Mouse (Mus musculus) limb, embryonic 13.5 days (tissue): ENCODE data around the gene Zrsr1. TPM values are rescaled to one million over a fixed set of nuclear protein-coding genes. Genes with fewer than 3 reads are reported as not detected.

Experiments used
- ATAC-seq: fragments of 200-750 bp; cut with Nextera tagmentation; 2 replicates; pipeline ENCODE4 v1.8.0; 2017; ENCODE audit warnings: low read depth, moderate number of reproducible peaks, moderate TSS enrichment; ENCODE audit not compliant: low FRiP score
- H3K27ac ChIP-seq: fragments of 300-500 bp; sonication (generic); 2 replicates; pipeline ENCODE4 v1.5.1; 2015; ENCODE audit warnings: inconsistent platforms, mild to moderate bottlenecking, moderate library complexity
- H3K27me3 ChIP-seq: fragments of 300-500 bp; sonication (generic); 2 replicates; pipeline ENCODE4 v1.6.1; 2015; ENCODE audit warnings: mild to moderate bottlenecking, inconsistent platforms
- H3K36me3 ChIP-seq: fragments of 300-500 bp; sonication (generic); 2 replicates; pipeline ENCODE4 v1.6.1; 2015; ENCODE audit warnings: inconsistent platforms, mild to moderate bottlenecking, moderate library complexity
- H3K4me1 ChIP-seq: fragments of 300-500 bp; sonication (generic); 2 replicates; pipeline ENCODE4 v1.6.1; 2015; ENCODE audit warnings: inconsistent platforms
- H3K4me2 ChIP-seq: fragments of 300-500 bp; sonication (generic); replicated peaks from 2 replicates; pipeline ENCODE4 v1.6.1; 2015; ENCODE audit warnings: inconsistent platforms, mild to moderate bottlenecking, moderate library complexity
- H3K4me3 ChIP-seq: fragments of 300-500 bp; sonication (generic); 2 replicates; pipeline ENCODE4 v1.5.1; 2015; ENCODE audit warnings: moderate library complexity, mild to moderate bottlenecking, inconsistent platforms
- H3K9ac ChIP-seq: fragments of 300-500 bp; sonication (generic); 2 replicates; pipeline ENCODE4 v1.6.1; 2015; ENCODE audit warnings: mild to moderate bottlenecking, inconsistent platforms
- H3K9me3 ChIP-seq: fragments of 300-500 bp; sonication (generic); 2 replicates; pipeline ENCODE4 v1.6.1; 2016; ENCODE audit warnings: inconsistent platforms
- WGBS: fragments of 180-500 bp; shearing (Covaris S2); methylation state at CpG from one replicate; pipeline ENCODE4 v1.1.7; 2015; 5-methylcytosine and 5-hydroxymethylcytosine counted together
- polyA plus RNA-seq: library from polyadenylated mRNA; unstranded; fragments of >200 nt; fragmentation: Nextera tagmentation; extraction: Ambion mirVana; gene quantifications from 2 replicates; pipeline ENCODE4 v1.2.1, GENCODE M21; 2015

Gene Zrsr1
- polyA plus RNA-seq, 1 experiment from 2014 or later: 3.6 TPM

DNA sequence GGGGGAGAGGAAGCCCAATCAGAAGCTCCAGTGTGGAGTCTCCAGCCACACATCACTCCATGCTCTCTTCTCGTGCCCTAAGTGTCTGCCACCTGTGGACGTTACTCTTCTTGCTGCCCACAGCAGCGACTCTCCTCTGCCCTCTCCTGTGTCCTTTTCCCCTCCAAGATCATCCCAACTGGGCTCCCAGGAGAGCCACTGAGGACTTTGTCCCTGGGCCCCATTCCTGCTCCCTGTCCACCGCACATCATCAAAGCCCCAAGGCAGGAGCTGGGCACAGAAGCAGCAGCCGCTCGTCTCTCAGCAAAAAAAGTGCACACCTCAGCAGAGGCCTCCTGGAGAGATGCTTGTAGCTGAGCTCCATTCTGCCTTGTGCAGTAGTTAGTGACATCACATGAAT is 43.2 kb downstream of the Zrsr1 start:
- ATAC-seq: no peak
- no peak overlapping the region for H3K4me3 ChIP-seq
- H3K36me3 ChIP-seq: no peaks in the 10 kb centered on the region
- no peaks in the 10 kb centered on the region for H3K27me3 ChIP-seq
- no peak overlapping the region for H3K4me2 ChIP-seq
- no peak overlapping the region for H3K27ac ChIP-seq
- no peak overlapping the region for H3K9ac ChIP-seq
- WGBS: 79% methylated on average over 6 of the region's 6 CpGs
- H3K4me1 ChIP-seq: 0 out of 2 replicates have a peak, but pooled peaks cover 1% of the 10 kb centered on the region
- H3K9me3 ChIP-seq: no peaks in the 10 kb centered on the region

DNA sequence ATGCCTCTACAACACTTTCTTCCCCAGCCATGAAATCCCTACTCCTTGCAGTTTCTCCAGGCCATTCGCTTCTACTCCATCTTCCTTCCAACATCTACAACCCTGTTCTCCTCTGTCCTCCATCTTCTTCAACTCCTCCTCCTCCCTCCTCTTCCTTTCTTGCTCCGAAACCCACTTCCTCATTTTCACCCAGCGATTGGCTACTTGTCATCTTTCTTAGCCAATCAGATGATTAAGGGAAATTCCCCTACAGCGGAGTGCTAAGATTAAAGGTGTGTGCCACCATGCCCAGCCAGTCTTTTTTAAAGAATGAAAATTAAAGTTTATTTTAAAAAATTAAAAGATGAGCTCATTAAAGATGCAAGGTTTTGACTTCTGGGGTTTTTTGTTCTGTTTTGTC is 46.1 kb downstream of the Zrsr1 start:
- no peaks in the 10 kb centered on the region for H3K36me3 ChIP-seq
- H3K27ac ChIP-seq: no peak overlapping the region
- ATAC-seq: no peak
- no peak overlapping the region for H3K9ac ChIP-seq
- no peak overlapping the region for H3K4me2 ChIP-seq
- WGBS: 92% methylated on average over 4 of the region's 4 CpGs
- H3K4me1 ChIP-seq: 0 out of 2 replicates have a peak, but pooled peaks cover 11% of the 10 kb centered on the region
- no peaks in the 10 kb centered on the region for H3K27me3 ChIP-seq
- H3K9me3 ChIP-seq: no peaks in the 10 kb centered on the region
- no peak overlapping the region for H3K4me3 ChIP-seq

DNA sequence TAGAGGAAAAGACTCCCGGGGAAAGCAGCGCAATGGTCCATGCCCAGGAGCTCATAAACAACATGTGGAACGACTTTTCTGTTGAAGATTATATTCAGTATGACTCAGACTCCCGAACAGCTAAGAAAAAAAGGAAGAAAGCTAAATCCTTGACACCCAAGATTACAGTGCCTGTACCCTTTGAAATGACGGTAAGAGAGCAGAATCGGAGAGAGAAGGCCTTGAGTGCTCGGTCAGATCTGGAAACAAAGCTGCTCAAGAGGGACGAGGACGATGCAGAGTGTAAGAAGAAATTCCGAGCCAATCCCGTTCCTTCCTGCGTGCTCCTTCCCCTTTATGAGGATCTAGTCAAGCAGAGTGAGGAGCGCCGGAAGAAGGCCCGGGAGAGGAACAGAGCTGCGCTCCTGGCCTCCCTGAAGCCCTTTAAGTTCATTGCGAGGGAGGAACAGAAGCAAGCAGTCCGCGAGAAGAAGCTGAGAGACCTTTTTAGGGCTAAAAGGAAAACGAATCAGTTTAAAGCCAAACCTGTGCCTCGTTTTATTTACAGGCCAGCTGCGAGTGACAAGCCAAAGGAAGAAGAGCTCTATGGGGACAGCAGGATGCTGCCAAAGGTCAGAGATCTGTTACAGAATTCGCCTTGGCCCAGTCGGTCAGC is 48.4 kb downstream of the Zrsr1 start:
- 65% methylated on average over 24 of the region's 24 CpGs for WGBS
- no peak for ATAC-seq
- 0 out of 2 replicates have a peak, but pooled peaks cover 11% of the 10 kb centered on the region for H3K4me1 ChIP-seq
- H3K4me3 ChIP-seq: no peak overlapping the region
- H3K4me2 ChIP-seq: no peak overlapping the region
- no peaks in the 10 kb centered on the region for H3K36me3 ChIP-seq
- H3K9me3 ChIP-seq: no peaks in the 10 kb centered on the region
- H3K27ac ChIP-seq: no peak overlapping the region
- no peak overlapping the region for H3K9ac ChIP-seq
- H3K27me3 ChIP-seq: no peaks in the 10 kb centered on the region

DNA sequence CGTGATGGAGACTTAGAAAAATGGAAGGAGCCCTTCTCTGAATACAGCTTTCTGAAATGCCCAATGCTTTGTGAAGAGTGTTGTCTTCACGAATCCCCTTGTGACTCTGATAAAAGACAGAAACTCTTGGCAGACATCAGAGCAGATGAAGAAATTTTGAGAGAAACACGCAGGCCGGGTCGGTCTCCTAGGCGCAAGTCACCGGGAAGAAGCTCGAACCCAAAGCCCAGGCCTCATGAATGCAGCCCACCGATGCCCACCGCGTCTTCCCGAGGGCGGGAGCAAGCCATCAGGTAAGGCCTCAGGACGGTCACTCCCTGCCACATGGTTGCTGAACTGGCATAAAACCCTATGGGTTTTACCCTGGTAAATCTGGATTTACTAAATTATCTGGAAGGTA is 49.0 kb downstream of the Zrsr1 start:
- Histone ChIP-seq H3K27ac (no peak overlapping the region), H3K27me3 (no peaks in the 10 kb centered on the region), H3K9ac (no peak overlapping the region), H3K9me3 (no peaks in the 10 kb centered on the region), H3K36me3 (no peaks in the 10 kb centered on the region), H3K4me1 (0 out of 2 replicates have a peak, but pooled peaks cover 11% of the 10 kb centered on the region), H3K4me3 (no peak overlapping the region), H3K4me2 (no peak overlapping the region)
- 93% methylated on average over 14 of the region's 14 CpGs for WGBS
- no peak for ATAC-seq

DNA sequence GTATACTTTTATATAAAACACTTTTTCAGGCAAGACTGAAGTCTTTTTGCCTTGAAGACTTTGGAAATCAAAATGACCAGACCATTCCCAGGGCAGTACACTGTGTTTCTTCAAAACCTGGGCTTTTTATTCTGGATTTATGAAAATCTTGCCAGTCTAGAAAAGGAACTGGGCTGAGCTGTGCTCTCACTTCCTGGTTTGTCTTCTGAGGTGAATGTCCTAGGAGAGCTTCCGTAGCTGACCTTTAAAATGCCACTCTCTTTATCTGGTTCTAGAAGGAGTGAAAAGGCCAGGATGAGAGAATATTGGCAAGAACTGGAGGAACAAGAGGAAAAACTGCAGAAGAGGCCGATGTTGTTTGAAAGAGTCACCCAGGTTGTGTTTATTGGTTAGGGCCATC is 51.4 kb downstream of the Zrsr1 start:
- H3K4me3 ChIP-seq: no peak overlapping the region
- 0 out of 2 replicates have a peak, but pooled peaks cover 11% of the 10 kb centered on the region for H3K4me1 ChIP-seq
- H3K27me3 ChIP-seq: no peaks in the 10 kb centered on the region
- no peaks in the 10 kb centered on the region for H3K9me3 ChIP-seq
- H3K4me2 ChIP-seq: no peak overlapping the region
- H3K27ac ChIP-seq: no peak overlapping the region
- no peak for ATAC-seq
- H3K36me3 ChIP-seq: no peaks in the 10 kb centered on the region
- WGBS: 92% methylated on average over 2 of the region's 2 CpGs
- H3K9ac ChIP-seq: no peak overlapping the region

DNA sequence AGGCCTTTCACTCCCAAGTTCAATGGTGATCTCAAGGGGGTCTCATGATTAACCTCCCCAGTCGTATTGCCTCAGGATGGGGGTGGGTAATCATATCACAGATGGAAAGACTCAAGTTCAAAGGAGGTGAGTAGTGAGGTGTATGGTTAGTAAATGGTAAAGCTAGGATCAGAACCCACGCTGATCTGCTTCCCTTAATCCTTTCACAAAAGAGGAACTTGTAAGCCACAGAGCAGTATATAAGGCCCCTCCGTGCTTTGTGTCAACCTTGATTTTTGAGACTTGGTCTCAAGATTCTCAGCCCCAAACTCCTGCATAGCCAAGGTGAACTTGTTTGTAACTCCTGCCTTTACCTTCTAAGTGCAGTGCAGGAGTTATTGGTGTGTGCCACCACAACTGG is 52.4 kb downstream of the Zrsr1 start:
- H3K27ac ChIP-seq: no peak overlapping the region
- no peaks in the 10 kb centered on the region for H3K36me3 ChIP-seq
- no peaks in the 10 kb centered on the region for H3K27me3 ChIP-seq
- H3K4me2 ChIP-seq: no peak overlapping the region
- 0 out of 2 replicates have a peak, but pooled peaks cover 11% of the 10 kb centered on the region for H3K4me1 ChIP-seq
- no peaks in the 10 kb centered on the region for H3K9me3 ChIP-seq
- 73% methylated on average over 3 of the region's 3 CpGs for WGBS
- H3K9ac ChIP-seq: no peak overlapping the region
- no peak for ATAC-seq
- H3K4me3 ChIP-seq: no peak overlapping the region

Other genes starting within 250 kb of the Zrsr1 start
- gene B3gnt2, start 111.0 kb upstream of the Zrsr1 start, polyA plus RNA-seq: 5.5 TPM in 2 replicates
- 7.1 and 7.6 TPM in 2 replicates for gene Gm28048, start 10.1 kb downstream of the Zrsr1 start, polyA plus RNA-seq
- 372 and 377 TPM in 2 replicates for gene Commd1, start 10.4 kb downstream of the Zrsr1 start, polyA plus RNA-seq
- 290 and 295 TPM in 2 replicates for gene Cct4, start 18.5 kb downstream of the Zrsr1 start, polyA plus RNA-seq
- gene Fam161a, start 35.5 kb downstream of the Zrsr1 start, polyA plus RNA-seq: 2.6 and 4.0 TPM in 2 replicates